Mouse (Mus musculus) left cerebral cortex, postnatal 4 days (tissue): ENCODE measurements around the gene Ss18l2. TPM values are rescaled to one million over a fixed set of nuclear protein-coding genes. Genes with fewer than 3 reads are reported as not detected.

Experiments used
- DNase-seq: peaks from one replicate; pipeline ENCODE4 v3.0.0-alpha.2; 2022
- intact Hi-C: fragments of 180-260 bp; cut with DNase I; formaldehyde crosslinking; loops from one replicate; pipeline ENCODE4 v1.15.1; 2025
- total RNA-seq, 2 experiments: library from RNA; stranded (reverse); gene quantifications; 2 replicates each; pipeline ENCODE4 v1.2.3; 2021

Gene Ss18l2
- total RNA-seq, 2 experiments from 2014 or later = 60.1 to 60.6 TPM

- peak; percentile 68 for DNase-seq
- intact Hi-C loops = no loop called here
These were observed 12.7 kb upstream of the Ss18l2 start for GRCm38 (mm10) chr9:121697150-121698049.

DNA sequence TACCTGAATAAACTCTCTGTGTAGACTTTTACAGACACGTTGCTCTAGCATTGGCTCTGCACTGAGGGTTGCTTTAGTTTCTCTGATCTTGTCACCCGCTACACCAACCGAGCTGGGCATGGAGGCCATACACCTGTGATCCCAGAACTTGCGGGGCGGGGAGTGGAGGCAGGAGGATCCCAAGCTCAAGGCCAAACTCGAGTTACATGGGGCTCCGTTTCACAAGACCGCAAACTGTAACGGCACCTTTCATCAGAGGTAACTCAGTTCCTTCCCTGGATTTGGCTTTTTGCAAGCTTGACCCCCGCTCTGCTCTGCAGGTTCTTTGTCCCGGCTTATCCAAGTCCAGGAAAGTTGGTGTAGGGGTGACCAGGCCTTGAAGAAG lies 5.9 kb upstream of the Ss18l2 start:
- DNase-seq = no peak
- intact Hi-C loops = no loop called here

DNA sequence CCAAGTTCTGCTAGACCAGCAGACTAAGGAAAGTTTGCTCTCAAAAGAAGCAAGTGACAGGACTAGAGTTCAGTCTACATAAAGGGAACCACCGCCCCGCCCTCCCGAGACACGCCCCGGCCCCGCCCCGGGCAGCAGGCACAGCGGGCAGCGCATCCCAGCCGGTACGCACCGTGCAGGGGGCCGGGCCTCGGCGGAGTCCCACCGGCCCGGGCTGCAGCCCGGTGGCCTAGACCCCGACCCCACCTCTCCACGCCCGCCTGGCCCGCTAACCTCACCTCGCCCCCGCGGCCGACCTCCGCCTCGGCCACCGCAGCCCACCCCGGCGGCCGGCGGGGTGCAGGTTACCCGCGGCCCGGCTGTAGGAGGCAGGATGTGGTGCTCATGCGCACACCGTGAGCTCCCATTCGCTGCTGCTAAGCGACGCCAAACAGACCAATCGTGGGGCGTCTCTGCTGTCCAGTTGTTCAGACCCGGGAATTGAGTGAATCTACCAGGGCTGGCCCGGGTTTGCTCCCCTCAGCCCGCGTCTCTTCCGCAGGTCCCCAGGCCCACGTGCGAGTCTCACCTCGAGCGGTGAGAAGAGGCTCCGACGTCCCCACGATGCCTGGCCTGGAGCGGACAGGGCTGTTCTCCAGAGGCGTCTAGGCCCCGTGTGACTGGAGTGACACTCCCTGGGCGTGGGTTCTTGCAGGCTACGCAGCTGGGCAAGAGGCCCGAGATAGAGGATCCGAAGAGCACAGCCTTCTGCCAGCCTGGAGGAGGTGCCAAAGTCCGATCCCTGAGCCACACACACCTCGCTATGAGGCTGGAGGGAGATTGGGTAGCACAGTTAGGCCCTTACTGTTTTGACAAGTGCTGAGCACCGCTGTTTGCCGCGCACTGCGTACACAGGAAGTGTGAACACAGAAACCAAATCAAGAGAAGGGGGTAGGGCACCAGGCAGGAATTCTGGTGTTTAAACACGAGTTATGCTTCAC lies 5.2 kb upstream of the Ss18l2 start, which contains the start of gene Sec22c:
Sec22c (minus strand) TSS at position 845 of the 980 bp plus-strand sequence.
- peak; percentile 86 for DNase-seq
- intact Hi-C loops = no loop called here

- intact Hi-C loops = no loop called here
- no peak for DNase-seq
These were observed 4.0 kb upstream of the Ss18l2 start for GRCm38 (mm10) chr9:121706029-121706675.

DNA sequence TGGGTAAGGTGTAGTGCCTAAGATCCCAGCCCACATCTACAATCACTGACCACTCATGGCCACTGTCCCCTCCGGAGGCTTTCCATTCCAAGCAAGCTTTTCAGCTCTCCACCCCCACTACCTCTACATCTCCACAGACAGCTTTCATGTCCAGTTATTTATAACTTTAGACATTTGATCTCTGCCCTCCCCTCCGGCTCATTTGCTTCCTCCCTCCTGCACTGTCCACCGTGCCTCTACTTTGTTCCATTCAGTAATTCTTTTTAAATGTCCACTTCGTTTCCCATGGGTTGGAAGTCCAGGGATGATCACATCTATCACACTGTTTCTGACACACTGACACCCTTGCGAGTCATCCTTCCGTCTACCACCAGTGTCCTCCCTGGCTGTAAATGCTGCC lies 2.3 kb upstream of the Ss18l2 start:
- DNase-seq = no peak

DNA sequence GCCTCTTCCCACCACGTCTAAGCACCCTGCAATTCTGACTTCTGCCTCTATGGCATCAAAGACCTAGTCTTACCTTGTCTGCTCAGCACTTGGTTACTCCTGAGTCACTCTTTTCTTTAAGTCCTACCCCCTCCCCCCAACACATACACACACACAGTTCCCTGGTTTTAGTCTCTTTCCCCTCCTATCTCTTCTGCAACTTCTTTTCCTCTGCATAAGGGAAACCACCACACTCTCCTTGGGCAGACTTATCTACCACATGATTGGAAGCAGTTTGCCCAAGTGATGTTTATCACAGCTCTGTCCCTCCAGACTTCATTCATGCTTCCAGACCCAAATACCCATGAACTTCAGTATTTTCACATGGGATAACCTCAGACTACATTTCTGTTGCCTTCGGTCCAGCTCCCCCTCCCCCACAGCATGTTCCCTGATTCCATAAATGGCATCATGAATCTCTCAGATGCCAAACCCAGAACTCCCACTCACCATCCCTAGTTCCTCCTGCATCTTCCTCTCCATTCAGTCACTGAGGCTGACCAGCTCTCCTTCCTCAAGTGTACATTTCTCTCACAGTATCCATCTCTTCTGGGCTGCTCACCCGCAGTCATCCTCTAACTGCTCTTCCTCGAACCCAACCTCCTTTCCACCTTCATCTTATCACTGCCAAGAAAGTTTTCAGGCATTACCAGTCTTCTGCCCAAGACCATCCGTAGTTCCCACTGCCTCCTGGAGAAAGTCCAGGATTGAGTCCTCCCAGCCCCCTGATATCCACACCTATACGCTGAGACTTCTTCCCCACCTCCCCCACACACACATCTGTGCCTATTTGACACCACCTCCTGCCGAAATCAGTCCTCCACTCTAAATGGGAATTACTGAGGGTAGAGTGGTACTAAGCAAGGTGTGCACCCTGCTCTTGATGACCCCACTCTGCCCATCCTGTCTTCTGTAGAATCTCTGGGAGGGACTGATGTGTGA lies 1.3 kb upstream of the Ss18l2 start:
- intact Hi-C loops = no loop called here
- no peak for DNase-seq

More for the DNA sequence above, 2.3 kb upstream of the Ss18l2 start:
- intact Hi-C loops = no loop called here

- DNase-seq = no peak
- intact Hi-C loops = no loop called here
These were observed 451 bp downstream of the Ss18l2 start for GRCm38 (mm10) chr9:121710584-121710975.

DNA sequence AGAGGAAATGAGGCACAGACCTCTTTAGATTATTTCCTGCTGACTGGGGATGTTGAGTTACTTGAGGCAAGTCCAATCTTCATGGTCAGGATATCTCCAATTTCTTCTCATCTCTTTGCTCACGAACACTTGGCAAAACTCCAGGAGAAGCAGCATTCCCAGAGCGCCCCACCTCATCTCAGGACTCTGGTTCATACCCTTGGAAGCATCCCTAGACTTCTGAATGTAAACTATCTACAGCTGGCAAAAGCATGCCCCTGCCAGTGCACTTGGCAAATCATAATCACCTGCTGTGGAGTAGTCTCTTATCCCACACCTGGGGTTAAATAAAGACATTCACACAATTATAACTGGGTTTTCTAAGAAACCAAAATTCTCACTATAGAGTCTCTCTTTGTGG lies 6.9 kb downstream of the Ss18l2 start:
- DNase-seq = no peak
- intact Hi-C loops = no loop called here

DNA sequence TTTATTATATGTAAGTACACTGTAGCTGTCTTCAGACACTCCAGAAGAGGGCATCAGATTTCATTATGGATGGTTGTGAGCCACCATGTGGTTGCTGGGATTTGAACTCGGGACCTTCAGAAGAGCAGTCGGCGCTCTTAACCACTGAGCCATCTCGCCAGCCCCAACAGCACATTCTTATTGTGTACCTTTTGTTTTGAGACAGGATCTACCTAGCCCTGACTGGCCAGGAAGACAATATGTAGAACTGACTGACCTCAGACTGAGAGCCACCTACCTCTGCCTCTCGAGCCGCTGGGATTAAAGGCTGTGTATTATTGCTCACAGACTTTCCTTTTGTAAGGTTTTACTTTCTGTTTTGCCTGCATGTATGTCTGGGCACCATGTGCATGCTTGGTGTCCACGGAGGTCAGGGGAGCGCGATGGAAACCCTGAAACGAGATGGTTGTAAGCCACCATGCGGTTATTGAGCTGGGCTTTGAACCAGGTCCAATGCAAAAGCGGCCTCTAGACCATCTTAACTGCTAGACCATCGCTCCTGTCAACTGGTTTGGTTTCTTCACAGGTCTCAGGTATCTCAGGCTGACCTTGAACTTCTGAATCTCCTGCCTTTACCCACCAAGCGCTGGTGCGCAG lies 8.1 kb downstream of the Ss18l2 start:
- intact Hi-C loops = no loop called here
- DNase-seq = no peak

GRCm38 (mm10) chr9:121718792-121719318 lies 8.7 kb downstream of the Ss18l2 start, which contains the start of gene Nktr:
TSS of gene Nktr (plus strand) at chr9:121719169.
- peak; percentile 98 for DNase-seq
- intact Hi-C loops = no loop called here

GRCm38 (mm10) chr9:121719347-121720331 lies 9.5 kb downstream of the Ss18l2 start:
- peak; percentile 68 for DNase-seq
- intact Hi-C loops = no loop called here

GRCm38 (mm10) chr9:121740490-121740889 lies 30.4 kb downstream of the Ss18l2 start:
- intact Hi-C loops = no loop called here
- no peak for DNase-seq

GRCm38 (mm10) chr9:121741168-121741567 lies 31.0 kb downstream of the Ss18l2 start:
- intact Hi-C loops = no loop called here
- no peak for DNase-seq

DNA sequence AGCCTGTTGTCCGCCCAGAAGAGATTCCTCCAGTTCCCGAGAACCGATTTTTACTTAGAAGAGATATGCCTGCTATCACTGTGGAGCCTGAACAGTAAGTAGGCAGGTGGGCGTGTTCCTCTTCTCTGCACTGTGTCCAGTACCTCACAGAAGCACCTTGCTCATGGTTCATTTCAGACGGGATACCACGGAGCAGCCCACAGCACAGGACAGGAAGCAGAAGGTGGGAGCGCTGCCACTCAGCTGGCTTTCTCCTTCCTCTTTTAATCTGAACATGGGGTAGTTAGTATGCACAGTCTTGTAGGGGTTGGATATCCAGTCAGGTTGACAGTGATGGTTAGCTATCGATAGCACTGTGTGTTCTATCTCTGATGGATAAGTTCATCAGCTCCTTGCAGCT lies 33.9 kb downstream of the Ss18l2 start:
- no peak for DNase-seq
- intact Hi-C loops = no loop called here

- no peak for DNase-seq
- intact Hi-C loops = loop anchor here (10.0 kb wide), 1 partner anchor 278 kb away; no protein-coding TSS in a partner anchor
These were observed 42.6 kb downstream of the Ss18l2 start for GRCm38 (mm10) chr9:121752774-121753173.

GRCm38 (mm10) chr9:121754624-121755023 lies 44.5 kb downstream of the Ss18l2 start:
- no peak for DNase-seq
- intact Hi-C loops = loop anchor here (10.0 kb wide), 1 partner anchor 280 kb away; no protein-coding TSS in a partner anchor

DNA sequence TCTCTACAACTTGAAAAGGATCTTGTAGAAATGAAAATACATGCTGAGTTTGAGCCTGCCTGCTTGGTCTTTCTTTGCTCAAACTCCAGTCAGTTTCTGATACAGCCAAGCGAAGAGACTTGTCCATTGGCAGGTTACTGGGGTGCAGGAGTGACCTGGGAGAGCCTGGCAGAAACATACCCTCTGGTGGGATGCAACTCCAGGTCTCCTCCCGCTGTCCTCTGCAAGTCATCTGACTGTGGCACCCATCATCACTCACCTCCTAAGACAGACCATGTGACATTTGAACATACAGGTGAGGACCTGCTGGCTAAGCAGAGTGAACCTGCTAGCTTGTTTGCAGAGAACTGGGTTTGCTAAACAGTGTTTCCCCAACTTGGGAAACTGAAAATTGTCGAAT lies 46.7 kb downstream of the Ss18l2 start:
- intact Hi-C loops = loop anchor here (10.0 kb wide), 1 partner anchor 282 kb away; no protein-coding TSS in a partner anchor
- no peak for DNase-seq
